Mouse (Mus musculus): ENCODE results near the gene Abhd12b.
A peak's percentile ranks its signal among the peaks of the same experiment; 100 is the strongest.

- TF ChIP-seq POLR2A (IDR thresholded peaks at IDR 0.05; ENCODE audit: extremely low read depth, insufficient read depth, low read length) (no peak), CTCF (IDR thresholded peaks at IDR 0.05; ENCODE audit: extremely low read depth, insufficient read depth, low read length) (peak; percentile 67; the same call in 1 of the 2 replicates)
These were observed 9.1 kb upstream of the Abhd12b start for GRCm38 (mm10) chr12:70144637-70145448.

Measured in cortical plate, adult 2 months (tissue).